Mouse (Mus musculus): ENCODE measurements at regions not wholly inside any gene's neighbourhood (a gene's known extent, or its start where the extent isn't known, plus 50 kb on each side); places are given as distances from the start of the nearest gene placed in this dataset.

GRCm38 (mm10) chr4:22986763-22987468 lies 498.8 kb upstream of the Pou3f2 start:
- Histone ChIP-seq H3K27ac (ENCODE audit: control insufficient read depth, low read depth, low read length) (no peak overlapping the region), H3K9me3 (replicated peaks; ENCODE audit: insufficient read depth, low read length) (no peaks in the 10 kb centered on the region), H3K79me2 (ENCODE audit: control insufficient read depth, insufficient read depth, low read length, poor library complexity) (no peaks in the 10 kb centered on the region), H3K36me3 (ENCODE audit: control insufficient read depth in 1 of 2, insufficient read depth in 2 of 2, low read length in 2 of 2) (no peaks in the 10 kb centered on the region), H3K27me3 (ENCODE audit: control insufficient read depth in 1 of 2, insufficient read depth in 2 of 2, low read length in 2 of 2) (no peaks in the 10 kb centered on the region), H3K4me1 (ENCODE audit: control insufficient read depth in 1 of 2, insufficient read depth in 2 of 2, low read length in 2 of 2) (no peaks in the 10 kb centered on the region), H3K9ac (ENCODE audit: control insufficient read depth, low read depth, low read length, poor library complexity, severe bottlenecking) (no peak overlapping the region), H3K4me3 (ENCODE audit: control insufficient read depth in 1 of 2, insufficient read depth in 1 of 2, low read depth in 2 of 2, low read length in 2 of 2) (no peak overlapping the region)
- no peak for DNase-seq (ENCODE audit: low read depth, low spot score)
- TF ChIP-seq MAFK (IDR thresholded peaks at IDR 0.05; ENCODE audit: borderline replicate concordance, low read depth, low read length) (no peak), TAL1 (IDR thresholded peaks at IDR 0.05; ENCODE audit: low read length) (no peak), NRF1 (IDR thresholded peaks at IDR 0.05; ENCODE audit: insufficient read depth, low read depth, low read length, poor library complexity, severe bottlenecking) (no peak), RAD21 (IDR thresholded peaks at IDR 0.05; ENCODE audit: low read depth, low read length) (no peak), ELF1 (IDR thresholded peaks at IDR 0.05; ENCODE audit: low read depth, low read length) (no peak), HCFC1 (IDR thresholded peaks at IDR 0.05; ENCODE audit: low read depth, low read length) (no peak), RCOR1 (IDR thresholded peaks at IDR 0.05; ENCODE audit: low read depth, low read length) (no peak)

DNA sequence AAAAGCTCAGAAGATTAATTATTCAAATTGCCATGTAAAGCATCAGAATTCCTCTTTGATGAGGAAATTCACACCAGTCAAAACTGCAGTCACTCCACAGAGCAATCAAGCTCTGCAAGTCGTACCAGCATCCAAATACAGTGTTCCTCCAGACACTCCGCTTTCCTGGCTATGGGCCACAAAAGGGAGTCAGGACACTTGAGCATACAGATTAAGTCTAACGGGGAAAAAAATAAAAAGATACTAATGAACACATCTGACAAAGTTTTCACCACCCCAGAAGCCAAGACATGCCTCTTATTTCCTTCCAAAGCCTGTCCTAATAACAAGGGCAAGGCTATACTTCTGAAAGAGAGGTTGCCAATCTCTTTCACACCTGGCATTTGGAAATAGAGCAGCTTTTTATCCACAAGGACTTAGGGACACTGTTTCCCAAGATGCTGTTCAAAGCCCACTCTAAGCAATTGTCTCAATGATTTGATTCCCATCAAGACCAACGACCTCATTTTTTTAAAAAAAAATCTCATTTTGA lies 485.5 kb upstream of the Pou3f2 start:
- Histone ChIP-seq H3K27ac (ENCODE audit: control insufficient read depth, low read depth, low read length) (no peak overlapping the region), H3K9me3 (replicated peaks; ENCODE audit: insufficient read depth, low read length) (no peaks in the 10 kb centered on the region), H3K9ac (ENCODE audit: control insufficient read depth, low read depth, low read length, poor library complexity, severe bottlenecking) (no peak overlapping the region), H3K36me3 (ENCODE audit: control insufficient read depth in 1 of 2, insufficient read depth in 2 of 2, low read length in 2 of 2) (no peaks in the 10 kb centered on the region), H3K4me3 (ENCODE audit: control insufficient read depth in 1 of 2, insufficient read depth in 1 of 2, low read depth in 2 of 2, low read length in 2 of 2) (no peak overlapping the region), H3K4me1 (ENCODE audit: control insufficient read depth in 1 of 2, insufficient read depth in 2 of 2, low read length in 2 of 2) (no peaks in the 10 kb centered on the region), H3K79me2 (ENCODE audit: control insufficient read depth, insufficient read depth, low read length, poor library complexity) (no peaks in the 10 kb centered on the region), H3K27me3 (ENCODE audit: control insufficient read depth in 1 of 2, insufficient read depth in 2 of 2, low read length in 2 of 2) (no peaks in the 10 kb centered on the region)
- DNase-seq (ENCODE audit: low read depth, low spot score) = no peak
- TF ChIP-seq MAZ (IDR thresholded peaks at IDR 0.05; ENCODE audit: low read depth, low read length) (no peak), SMC3 (IDR thresholded peaks at IDR 0.05; ENCODE audit: low read depth, low read length) (no peak), E2F4 (IDR thresholded peaks at IDR 0.05; ENCODE audit: borderline replicate concordance, low read depth, low read length) (no peak), RAD21 (IDR thresholded peaks at IDR 0.05; ENCODE audit: low read depth, low read length) (no peak)

DNA sequence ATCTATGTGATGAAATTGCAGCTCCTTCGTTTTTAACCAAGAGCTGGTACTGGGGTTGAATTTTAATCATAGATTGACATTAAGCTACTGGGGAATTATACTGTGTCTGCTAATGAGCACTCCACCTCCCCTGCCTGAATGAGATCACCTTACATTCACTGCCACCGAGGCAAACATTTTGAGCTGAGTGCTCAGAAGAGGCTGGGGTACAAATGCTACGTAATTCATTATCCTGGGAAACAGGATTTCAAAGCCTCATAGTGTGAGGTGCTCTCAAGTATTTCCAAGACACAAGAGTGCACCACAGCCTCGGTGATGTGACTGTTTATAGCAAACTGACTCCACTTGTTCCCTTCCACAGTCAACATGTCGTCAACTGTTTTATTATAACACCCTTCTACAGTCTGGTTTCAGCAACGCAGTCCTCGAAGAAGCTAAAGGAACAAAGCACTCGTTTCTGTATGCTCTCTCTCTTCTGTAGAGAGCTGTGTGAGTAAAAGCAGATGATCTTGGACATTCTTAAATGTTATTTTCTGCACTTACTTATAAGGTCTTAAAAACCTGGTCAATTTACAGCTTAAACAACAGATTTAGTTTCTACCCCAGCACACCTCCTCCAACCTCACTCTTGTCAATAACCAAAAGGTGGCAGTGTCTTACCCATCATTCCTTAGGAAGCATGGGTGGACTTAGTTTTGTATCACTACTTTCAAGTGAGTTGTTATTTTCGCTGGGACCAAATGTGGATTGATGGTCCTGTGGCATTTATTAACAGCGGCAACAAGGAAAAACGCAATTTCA lies 484.8 kb upstream of the Pou3f2 start:
- no peak for DNase-seq (ENCODE audit: low read depth, low spot score)
- H3K27me3 ChIP-seq (ENCODE audit: control insufficient read depth in 1 of 2, insufficient read depth in 2 of 2, low read length in 2 of 2) = no peaks in the 10 kb centered on the region
- no peak overlapping the region for H3K27ac ChIP-seq (ENCODE audit: control insufficient read depth, low read depth, low read length)
- no peaks in the 10 kb centered on the region for H3K36me3 ChIP-seq (ENCODE audit: control insufficient read depth in 1 of 2, insufficient read depth in 2 of 2, low read length in 2 of 2)
- H3K9ac ChIP-seq (ENCODE audit: control insufficient read depth, low read depth, low read length, poor library complexity, severe bottlenecking) = no peak overlapping the region
- no peaks in the 10 kb centered on the region for H3K4me1 ChIP-seq (ENCODE audit: control insufficient read depth in 1 of 2, insufficient read depth in 2 of 2, low read length in 2 of 2)
- TF ChIP-seq ZMIZ1 (IDR thresholded peaks at IDR 0.05; ENCODE audit: low read depth, low read length) (no peak), ELF1 (IDR thresholded peaks at IDR 0.05; ENCODE audit: low read depth, low read length) (no peak), MYB (IDR thresholded peaks at IDR 0.05; ENCODE audit: low read depth, low read length) (no peak), RAD21 (IDR thresholded peaks at IDR 0.05; ENCODE audit: low read depth, low read length) (no peak), JUND (IDR thresholded peaks at IDR 0.05; ENCODE audit: low read depth, low read length) (no peak), KAT2A (conservative IDR thresholded peaks at IDR 0.05; ENCODE audit: low read depth, low read length) (no peak), MAZ (IDR thresholded peaks at IDR 0.05; ENCODE audit: low read depth, low read length) (no peak), TAL1 (IDR thresholded peaks at IDR 0.05; ENCODE audit: low read length) (no peak), ZKSCAN1 (IDR thresholded peaks at IDR 0.05; ENCODE audit: low read depth, low read length) (no peak), ETS1 (IDR thresholded peaks at IDR 0.05; ENCODE audit: low read depth, low read length) (no peak), ZC3H11A (IDR thresholded peaks at IDR 0.05; ENCODE audit: low read depth, low read length) (no peak), MYC (IDR thresholded peaks at IDR 0.05; ENCODE audit: low read depth, low read length) (no peak), MAFK (IDR thresholded peaks at IDR 0.05; ENCODE audit: borderline replicate concordance, low read depth, low read length) (no peak), MEF2A (IDR thresholded peaks at IDR 0.05; ENCODE audit: extremely low read depth, insufficient replicate concordance, low read depth, low read length, poor library complexity, severe bottlenecking) (no peak), CHD1 (IDR thresholded peaks at IDR 0.05; ENCODE audit: low read depth, low read length) (no peak), GATA1 (IDR thresholded peaks at IDR 0.05; ENCODE audit: low read depth, low read length) (no peak), E2F4 (IDR thresholded peaks at IDR 0.05; ENCODE audit: borderline replicate concordance, low read depth, low read length) (no peak)
- H3K79me2 ChIP-seq (ENCODE audit: control insufficient read depth, insufficient read depth, low read length, poor library complexity) = no peaks in the 10 kb centered on the region
- no peaks in the 10 kb centered on the region for H3K9me3 ChIP-seq (replicated peaks; ENCODE audit: insufficient read depth, low read length)
- no peak overlapping the region for H3K4me3 ChIP-seq (ENCODE audit: control insufficient read depth in 1 of 2, insufficient read depth in 1 of 2, low read depth in 2 of 2, low read length in 2 of 2)

Data from MEL (cell line).